Mouse (Mus musculus): Measurements from ENCODE around the gene Slc26a1.

GRCm38 (mm10) chr5:108711968-108712367 is 36.6 kb upstream of the Slc26a1 start:
- TF ChIP-seq ZC3H11A (IDR thresholded peaks at IDR 0.05; ENCODE audit: low read depth, low read length) (no peak), CTCF (IDR thresholded peaks at IDR 0.05 in 2 of 3, conservative IDR thresholded peaks at IDR 0.05 in 1 of 3; ENCODE audit: control insufficient read depth in 1 of 3, insufficient read depth in 1 of 3, low read depth in 2 of 3, low read length in 3 of 3, poor library complexity in 1 of 3, severe bottlenecking in 1 of 3) (no peak), ZMIZ1 (IDR thresholded peaks at IDR 0.05; ENCODE audit: low read depth, low read length) (no peak), EP300 (IDR thresholded peaks at IDR 0.05; ENCODE audit: low read depth in 1 of 2, low read length in 2 of 2) (no peak), TCF12 (IDR thresholded peaks at IDR 0.05; ENCODE audit: low read depth, low read length) (no peak), RAD21 (IDR thresholded peaks at IDR 0.05; ENCODE audit: low read depth, low read length) (no peak), MAX (IDR thresholded peaks at IDR 0.05; ENCODE audit: low read length) (no peak), ZKSCAN1 (IDR thresholded peaks at IDR 0.05; ENCODE audit: low read depth, low read length) (no peak), POLR2A (IDR thresholded peaks at IDR 0.05; ENCODE audit: control insufficient read depth in 1 of 2, insufficient read depth in 1 of 2, low read depth in 1 of 2, low read length in 2 of 2, poor library complexity in 1 of 2) (no peak)
